Comparison of ENCODE assay signal across 21 mouse cellular contexts in the genomic region with DNA sequence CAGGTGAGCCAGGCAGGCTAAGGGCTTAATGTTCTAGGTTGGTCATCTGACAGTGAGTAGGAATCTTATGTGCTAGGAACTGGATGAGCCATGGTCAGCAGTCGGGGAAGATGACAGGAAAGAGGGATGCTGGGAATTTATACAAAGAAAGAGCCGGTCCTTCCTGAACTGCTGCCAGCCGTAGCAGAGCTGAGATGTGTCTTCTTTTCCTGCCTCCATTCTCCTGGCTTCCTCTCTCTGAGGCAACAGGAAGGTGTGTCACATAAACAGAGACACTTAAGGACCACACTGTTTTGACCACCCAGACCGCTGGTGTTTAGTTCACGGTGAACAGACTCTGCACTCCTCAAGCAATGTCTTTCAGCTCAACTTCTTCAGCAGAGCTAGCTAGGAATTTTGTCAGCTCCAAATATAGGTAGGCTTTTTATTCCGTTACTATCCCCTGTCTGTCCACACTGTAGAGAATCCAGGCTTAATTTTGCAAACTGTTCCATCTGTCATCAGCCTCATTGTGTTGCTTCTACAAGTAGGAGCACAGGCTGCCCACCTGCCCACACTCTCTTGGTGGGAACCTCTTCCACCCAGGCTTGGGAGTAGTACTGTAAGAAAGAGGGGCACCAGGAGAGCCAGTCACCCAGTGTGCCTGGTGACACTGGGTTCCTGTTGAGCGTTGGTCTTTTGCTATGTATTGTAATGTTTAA. TPM values are rescaled to one million over a fixed set of nuclear protein-coding genes. Genes with fewer than 3 reads are reported as not detected.
DNase-seq lines count a peak whose midpoint lies in the region; ATAC-seq lines count a peak whose summit lies in the region.
"Had no signal": no experiment of that assay in that cellular context is flagged by ENCODE, and none has a peak within 500 bp of the region (broad histone marks: within the 10 kb centered on the region; RNA-seq: fewer than 3 reads in every experiment).

No protein-coding gene starts in this region.

- no peaks in the 10 kb centered on the region for H3K27me3 ChIP-seq in kidney, embryonic 15.5 days
- H3K27me3 ChIP-seq: forebrain, embryonic 13.5 days; neural tube, embryonic 12.5 days had no signal

- H3K4me3 ChIP-seq in kidney, embryonic 15.5 days (replicated peaks): no peak overlapping the region
- H3K4me3 ChIP-seq: embryonic facial prominence, embryonic 10.5 days; forebrain, embryonic 13.5 days; neural tube, embryonic 12.5 days had no signal

- H3K27ac ChIP-seq in kidney, embryonic 15.5 days: no peak overlapping the region
- H3K27ac ChIP-seq: embryonic facial prominence, embryonic 10.5 days; forebrain, embryonic 13.5 days; hindbrain, postnatal 0 days; macrophage; neural tube, embryonic 12.5 days had no signal

- DNase-seq in adrenal gland, postnatal 14 days: peak; percentile 23
- no peak for DNase-seq in adrenal gland, adult 8-10 months
- peak; percentile 19 for DNase-seq in kidney, adult 9 months
- DNase-seq in brain, adult 2 months (ENCODE audit: low read depth, low spot score): peak; percentile 76
- DNase-seq in lung, postnatal 10 days: peak; percentile 73
- no peak for DNase-seq in testis, postnatal 14 days (ENCODE audit: low spot score)
- no peak for DNase-seq in layer of hippocampus, adult 8-10 months (ENCODE audit: low spot score in 2 of 2)
- DNase-seq: adrenal gland, adult 2 months; cerebellum, adult 18-20 months; cerebellum, postnatal 36 days; heart, postnatal 36 days; layer of hippocampus, postnatal 36 days; left cerebral cortex, postnatal 4 days; thymus, postnatal 36 days had no signal

- H3K4me2 ChIP-seq in kidney, embryonic 15.5 days: no peak overlapping the region
- H3K4me2 ChIP-seq: forebrain, embryonic 13.5 days; midbrain, embryonic 11.5 days; neural tube, embryonic 12.5 days had no signal

- WGBS in kidney, embryonic 15.5 days: 83% methylated on average over 7 of the region's 7 CpGs

- H3K9ac ChIP-seq in kidney, embryonic 15.5 days: no peak overlapping the region
- H3K9ac ChIP-seq: forebrain, embryonic 13.5 days; neural tube, embryonic 12.5 days had no signal

- H3K36me3 ChIP-seq in kidney, embryonic 15.5 days: no peaks in the 10 kb centered on the region
- H3K36me3 ChIP-seq: neural tube, embryonic 12.5 days had no signal

- no peaks in the 10 kb centered on the region for H3K9me3 ChIP-seq in kidney, embryonic 15.5 days (replicated peaks)
- H3K9me3 ChIP-seq: embryonic facial prominence, embryonic 10.5 days; forebrain, embryonic 13.5 days; neural tube, embryonic 12.5 days had no signal

- no peak for ATAC-seq in kidney, embryonic 15.5 days (replicated peaks; ENCODE audit: low FRiP score)
- ATAC-seq: forebrain, embryonic 13.5 days; hindbrain, postnatal 0 days had no signal

- H3K4me1 ChIP-seq in kidney, embryonic 15.5 days: peaks cover 21% of the 10 kb centered on the region
- H3K4me1 ChIP-seq: neural tube, embryonic 12.5 days had no signal

RNA-seq across cellular contexts. Expression of a gene that starts 24.4 kb away (rescaled TPM):
- total RNA-seq in adrenal gland, postnatal 14 days (2021): 11.4 and 12.9 TPM in 2 replicates
- 10 to 100 TPM; 14.9 to 20.8 (median 19.2) TPM for total RNA-seq in adrenal gland, adult 8-10 months (2022)
- polyA plus RNA-seq in kidney, embryonic 15.5 days (2015; fragmentation: Nextera tagmentation; extraction: Ambion mirVana): 20.9 and 21.5 TPM in 2 replicates
- 10 to 100 TPM; 32.1 to 43.0 (median 37.4) TPM for total RNA-seq in layer of hippocampus, adult 8-10 months (2022)

Comparison
In these comparisons a context has a peak if more than half of its experiments do, and no peak if none do; other contexts are left out.
1. DNase-seq: peak in adrenal gland, postnatal 14 days (single experiment), kidney, adult 9 months (single experiment), brain, adult 2 months (single experiment) and lung, postnatal 10 days (single experiment); none in adrenal gland, adult 8-10 months (single experiment), testis, postnatal 14 days (single experiment) and layer of hippocampus, adult 8-10 months (0 of 2).